Mouse (Mus musculus) limb, embryonic 15.5 days (tissue): ENCODE results near the gene Suz12. TPM values are rescaled to one million over a fixed set of nuclear protein-coding genes. Genes with fewer than 3 reads are reported as not detected.
A peak's percentile ranks its signal among the peaks of the same experiment; 100 is the strongest.

ENCODE experiments used
- ATAC-seq: fragments of 200-750 bp; cut with Nextera tagmentation; 2 replicates; pipeline ENCODE4 v1.8.0; 2017; ENCODE audit warnings: low read depth, moderate TSS enrichment; ENCODE audit not compliant: insufficient number of reproducible peaks, low FRiP score, low TSS enrichment
- H3K27ac ChIP-seq: fragments of 300-500 bp; sonication (generic); 2 replicates; pipeline ENCODE4 v1.5.1; 2015; ENCODE audit warnings: moderate library complexity, mild to moderate bottlenecking, inconsistent platforms
- H3K27me3 ChIP-seq: fragments of 300-500 bp; sonication (generic); 2 replicates; pipeline ENCODE4 v1.6.1; 2015; ENCODE audit warnings: inconsistent platforms
- H3K36me3 ChIP-seq: fragments of 300-500 bp; sonication (generic); 2 replicates; pipeline ENCODE4 v1.6.1; 2015; ENCODE audit warnings: inconsistent platforms
- H3K4me1 ChIP-seq: fragments of 300-500 bp; sonication (generic); 2 replicates; pipeline ENCODE4 v1.6.1; 2015; ENCODE audit warnings: inconsistent platforms
- H3K4me2 ChIP-seq: fragments of 300-500 bp; sonication (generic); 2 replicates; pipeline ENCODE4 v1.6.1; 2015; ENCODE audit warnings: mild to moderate bottlenecking, inconsistent platforms
- H3K4me3 ChIP-seq: fragments of 300-500 bp; sonication (generic); 2 replicates; pipeline ENCODE4 v1.5.1; 2015; ENCODE audit warnings: mild to moderate bottlenecking, inconsistent platforms
- H3K9ac ChIP-seq: fragments of 300-500 bp; sonication (generic); 2 replicates; pipeline ENCODE4 v1.6.1; 2015; ENCODE audit warnings: inconsistent platforms
- H3K9me3 ChIP-seq: fragments of 300-500 bp; sonication (generic); 2 replicates; pipeline ENCODE4 v1.6.1; 2016; ENCODE audit warnings: inconsistent platforms
- WGBS: fragments of 180-500 bp; shearing (Covaris S2); methylation state at CpG from one replicate; pipeline ENCODE4 v1.1.7; 2015; 5-methylcytosine and 5-hydroxymethylcytosine counted together
- polyA plus RNA-seq: library from polyadenylated mRNA; unstranded; fragments of >200 nt; fragmentation: Nextera tagmentation; extraction: Ambion mirVana; gene quantifications from 2 replicates; pipeline ENCODE4 v1.2.1, GENCODE M21; 2015

The Suz12 gene
- polyA plus RNA-seq, result 13.2 and 17.3 TPM in 2 replicates

DNA sequence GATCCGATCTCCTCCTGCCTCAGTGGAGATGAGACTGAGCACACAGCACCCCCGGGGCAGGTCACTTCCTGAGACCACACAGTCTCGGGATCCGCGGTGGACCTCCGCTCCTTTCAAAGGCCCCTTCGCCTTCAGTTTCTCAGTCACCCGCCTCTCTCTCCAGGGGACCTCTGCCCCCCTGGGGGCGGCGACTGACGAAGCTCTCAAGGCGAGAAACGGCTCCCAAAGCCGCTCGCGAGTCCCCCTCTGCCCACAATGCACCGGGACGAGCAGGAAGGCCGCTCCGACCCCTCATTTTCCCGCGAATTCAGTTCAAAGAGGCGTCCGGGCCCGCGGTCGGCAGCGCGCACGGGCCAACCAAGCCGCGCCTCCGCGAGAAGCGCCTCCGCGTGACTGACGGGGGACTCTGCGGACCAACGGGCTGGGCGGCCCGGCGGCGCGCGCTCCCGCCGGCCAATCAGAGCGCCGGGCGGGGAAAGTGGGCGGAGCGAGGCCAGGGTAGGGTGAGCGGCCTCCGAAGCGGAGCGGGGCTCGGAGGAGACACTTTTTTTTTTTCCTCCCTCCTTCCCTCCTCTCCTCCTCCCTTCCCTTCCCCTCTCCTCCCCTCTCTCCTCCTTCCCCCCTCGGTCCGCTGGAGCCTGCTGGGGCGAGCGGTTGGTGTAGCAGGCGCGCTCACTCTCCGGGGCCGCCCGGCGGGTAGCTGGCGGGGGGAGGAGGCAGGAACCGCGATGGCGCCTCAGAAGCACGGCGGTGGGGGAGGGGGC, at the start of gene Suz12:
Suz12 (plus strand) TSS at position 515 of the 764 bp plus-strand sequence.
- H3K4me3 ChIP-seq, result peak within 1 kb of the TSS; percentile 95
- H3K27me3 ChIP-seq, result no peaks in the 10 kb centered on the region
- peak; percentile 97 for ATAC-seq
- WGBS, result under 1% methylated on average over 61 of the region's 74 CpGs
- H3K9ac ChIP-seq, result peak within 1 kb of the TSS; percentile 94
- H3K4me1 ChIP-seq, result peaks cover 4% of the 10 kb centered on the region
- peaks cover 3% of the 10 kb centered on the region; the same call in 1 of the 2 replicates for H3K36me3 ChIP-seq
- H3K27ac ChIP-seq, result peak within 1 kb of the TSS; percentile 99
- peak within 1 kb of the TSS; percentile 84 for H3K4me2 ChIP-seq
- no peaks in the 10 kb centered on the region for H3K9me3 ChIP-seq

DNA sequence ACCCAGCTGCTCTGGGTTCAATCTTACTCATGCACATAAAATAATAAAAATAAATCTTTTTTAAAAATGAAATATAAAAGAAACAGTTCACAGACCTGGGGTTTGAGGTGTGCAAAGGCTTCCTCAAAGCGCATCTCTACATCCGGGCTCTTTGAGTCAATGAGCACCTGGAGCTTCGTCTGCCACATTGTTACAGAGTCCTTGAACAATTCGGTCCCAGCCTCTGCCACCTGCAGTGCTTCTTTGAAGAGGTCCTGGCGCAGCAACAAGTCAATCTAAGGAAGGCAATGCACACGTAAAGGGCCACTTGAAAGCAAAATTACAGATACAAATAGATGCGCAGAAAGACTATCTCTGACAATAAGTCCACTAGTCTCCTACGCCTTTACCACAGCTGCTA, 49.8 kb upstream of the Suz12 start:
- Histone ChIP-seq H3K4me2 (no peak overlapping the region), H3K4me3 (no peak overlapping the region), H3K4me1 (no peaks in the 10 kb centered on the region), H3K36me3 (peaks cover 72% of the 10 kb centered on the region), H3K27ac (no peak overlapping the region), H3K27me3 (no peaks in the 10 kb centered on the region), H3K9ac (no peak overlapping the region), H3K9me3 (no peaks in the 10 kb centered on the region)
- WGBS, result 94% methylated on average over 8 of the region's 8 CpGs
- no peak for ATAC-seq

DNA sequence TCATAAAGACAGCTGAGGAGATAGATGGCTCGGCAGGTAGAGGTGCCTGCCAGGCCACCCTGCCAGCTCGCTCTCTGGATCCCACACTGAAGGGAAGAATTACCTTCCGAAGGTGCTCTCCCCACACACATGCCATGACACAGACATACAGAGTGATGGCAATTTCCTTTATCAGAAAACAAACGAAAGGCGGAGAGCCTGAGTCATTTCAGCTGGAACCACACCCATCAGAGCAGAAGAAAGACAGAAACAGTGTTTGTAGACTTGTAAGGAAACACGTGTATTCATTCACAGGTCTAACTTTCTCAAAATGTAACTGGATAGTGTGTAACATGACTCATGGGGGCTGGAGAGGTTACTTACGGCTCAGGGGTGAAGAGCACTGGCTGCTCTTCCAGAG, 49.3 kb upstream of the Suz12 start:
- Histone ChIP-seq H3K27me3 (no peaks in the 10 kb centered on the region), H3K4me3 (no peak overlapping the region), H3K27ac (no peak overlapping the region), H3K4me1 (no peaks in the 10 kb centered on the region), H3K9me3 (no peaks in the 10 kb centered on the region), H3K36me3 (peaks cover 74% of the 10 kb centered on the region), H3K9ac (no peak overlapping the region), H3K4me2 (no peak overlapping the region)
- ATAC-seq, result no peak
- WGBS, result 83% methylated on average over 7 of the region's 7 CpGs

DNA sequence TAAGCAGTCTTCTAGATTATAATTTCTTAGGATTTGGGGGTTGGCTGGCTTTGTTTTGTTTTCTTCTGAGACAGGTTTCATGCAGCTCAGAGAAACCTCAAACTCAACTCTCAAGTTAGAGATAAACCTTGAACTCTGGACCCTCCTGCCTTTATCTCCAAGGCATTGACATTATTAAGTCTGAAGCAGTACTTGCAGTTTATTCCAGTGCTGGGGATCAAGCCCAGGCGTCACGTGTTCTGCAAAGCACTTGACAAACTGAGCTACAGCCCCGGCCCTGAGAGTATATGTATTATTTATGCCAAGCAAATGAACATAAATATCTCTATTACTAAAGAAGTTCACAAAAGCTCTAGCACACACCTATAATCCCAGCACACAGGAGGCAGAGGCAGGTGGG, 45.6 kb upstream of the Suz12 start:
- Histone ChIP-seq H3K36me3 (peaks cover 81% of the 10 kb centered on the region), H3K9me3 (no peaks in the 10 kb centered on the region), H3K4me3 (no peak overlapping the region), H3K27ac (no peak overlapping the region), H3K27me3 (no peaks in the 10 kb centered on the region), H3K9ac (no peak overlapping the region), H3K4me2 (no peak overlapping the region), H3K4me1 (no peaks in the 10 kb centered on the region)
- WGBS, result 94% methylated on average over 3 of the region's 3 CpGs
- ATAC-seq, result no peak

DNA sequence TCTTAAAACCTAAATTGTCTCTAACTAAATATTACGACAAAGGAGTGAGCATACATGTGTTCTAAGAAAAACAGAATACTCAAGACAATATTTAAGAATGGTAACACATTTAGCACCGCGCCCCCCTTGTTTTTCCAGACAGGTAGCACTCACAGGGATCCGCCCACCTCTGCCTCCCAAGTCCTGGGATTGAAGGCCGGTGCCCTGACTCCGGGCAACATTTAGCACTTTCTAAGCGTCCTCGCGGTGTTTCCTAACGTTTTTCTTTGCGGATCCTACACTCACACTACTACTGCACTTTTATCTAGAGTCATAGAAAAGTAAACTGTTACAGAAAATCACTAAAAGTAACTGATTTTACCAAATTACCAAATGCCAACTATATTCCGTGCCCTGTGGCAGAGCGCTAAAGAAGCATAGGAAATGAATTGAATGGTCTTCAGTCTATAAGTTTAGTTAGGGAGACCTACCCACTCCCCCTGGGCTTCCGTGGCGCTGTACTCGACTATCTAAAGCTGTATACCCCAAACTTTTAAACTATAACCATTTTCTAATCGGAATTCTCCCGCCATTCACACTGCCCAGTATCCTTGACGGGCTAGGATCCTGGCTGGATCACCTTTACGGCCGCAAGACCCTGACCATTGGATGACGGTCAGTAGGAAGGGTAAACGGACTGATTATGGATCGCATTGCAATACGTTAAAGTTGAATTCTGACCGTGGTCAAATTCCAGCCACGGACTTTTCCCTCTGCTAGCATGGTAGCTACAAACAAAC, 31.4 kb upstream of the Suz12 start:
- Histone ChIP-seq H3K9me3 (no peaks in the 10 kb centered on the region), H3K36me3 (peaks cover 31% of the 10 kb centered on the region), H3K9ac (peak overlapping the region; percentile 64), H3K27me3 (no peaks in the 10 kb centered on the region), H3K27ac (peak overlapping the region; percentile 81), H3K4me2 (peak overlapping the region; percentile 60), H3K4me1 (peaks cover 7% of the 10 kb centered on the region; the same call in 1 of the 2 replicates), H3K4me3 (peak overlapping the region; percentile 75)
- no peak for ATAC-seq
- whole genome bisulfite sequencing, result 6% methylated on average over 27 of the region's 27 CpGs

DNA sequence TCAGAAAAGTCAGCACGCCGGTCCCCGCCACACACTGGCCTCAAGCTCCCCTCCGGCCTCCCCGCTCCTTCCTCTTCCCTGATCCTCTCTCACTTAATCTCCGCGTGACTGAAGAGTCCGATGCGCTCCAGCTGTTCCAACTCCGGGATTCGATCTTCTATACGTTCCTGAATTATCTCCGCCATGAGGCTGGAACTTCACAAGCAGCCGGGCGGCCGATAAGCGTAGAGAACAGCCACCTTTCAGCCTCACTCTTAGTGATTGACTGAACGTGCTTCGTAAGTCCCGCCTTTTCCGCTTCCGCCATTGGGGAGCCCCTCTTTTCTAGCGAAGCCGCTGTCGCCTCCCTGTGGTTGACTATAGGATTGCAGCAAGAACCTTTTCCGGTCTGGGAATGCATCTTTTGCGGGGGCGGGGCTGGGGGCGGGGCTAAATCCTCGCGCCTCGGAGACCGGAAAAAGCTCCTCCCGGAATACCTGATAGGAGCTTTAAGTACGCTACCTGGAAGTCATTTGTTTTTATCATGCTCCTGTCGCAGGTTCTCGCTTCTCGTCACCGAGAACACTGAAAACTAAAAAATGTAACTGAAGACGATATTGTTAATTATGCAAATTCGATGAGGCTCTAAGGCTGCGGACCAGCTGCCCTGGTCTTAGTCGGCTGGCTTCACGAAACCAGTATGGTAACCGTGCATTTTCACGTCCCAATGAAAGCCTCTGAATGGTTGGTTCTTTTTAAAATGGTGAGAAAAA, 30.6 kb upstream of the Suz12 start, which contains the start of gene Utp6:
Utp6 (minus strand) TSS at position 266 of the 752 bp plus-strand sequence.
- Histone ChIP-seq H3K4me3 (peak within 1 kb of the TSS; percentile 75), H3K27me3 (no peaks in the 10 kb centered on the region), H3K27ac (peak within 1 kb of the TSS; percentile 81), H3K4me2 (peak within 1 kb of the TSS; percentile 60), H3K36me3 (peaks cover 24% of the 10 kb centered on the region), H3K9me3 (no peaks in the 10 kb centered on the region), H3K9ac (peak within 1 kb of the TSS; percentile 64), H3K4me1 (peaks cover 7% of the 10 kb centered on the region; the same call in 1 of the 2 replicates)
- under 1% methylated on average over 46 of the region's 46 CpGs for WGBS
- ATAC-seq, result peak; percentile 87

DNA sequence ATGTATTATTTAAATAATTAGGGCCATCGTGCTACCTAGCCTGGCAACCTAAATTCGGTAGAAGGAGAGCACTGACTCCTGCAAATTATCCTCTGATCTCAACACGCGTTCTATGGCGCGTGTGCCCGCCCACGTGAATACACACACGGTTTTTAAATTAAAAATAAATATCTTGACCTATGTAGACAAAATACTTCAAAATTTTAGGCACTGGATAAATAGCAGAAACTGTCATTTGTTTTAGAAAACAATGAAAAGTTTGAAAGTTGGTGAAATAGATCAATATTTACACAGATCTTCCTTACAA, 30.1 kb upstream of the Suz12 start:
- Histone ChIP-seq H3K27ac (peak overlapping the region; percentile 2; the same call in 1 of the 2 replicates), H3K9ac (peak overlapping the region; percentile 28; the same call in 1 of the 2 replicates)
- WGBS, result 4% methylated on average over 9 of the region's 9 CpGs

DNA sequence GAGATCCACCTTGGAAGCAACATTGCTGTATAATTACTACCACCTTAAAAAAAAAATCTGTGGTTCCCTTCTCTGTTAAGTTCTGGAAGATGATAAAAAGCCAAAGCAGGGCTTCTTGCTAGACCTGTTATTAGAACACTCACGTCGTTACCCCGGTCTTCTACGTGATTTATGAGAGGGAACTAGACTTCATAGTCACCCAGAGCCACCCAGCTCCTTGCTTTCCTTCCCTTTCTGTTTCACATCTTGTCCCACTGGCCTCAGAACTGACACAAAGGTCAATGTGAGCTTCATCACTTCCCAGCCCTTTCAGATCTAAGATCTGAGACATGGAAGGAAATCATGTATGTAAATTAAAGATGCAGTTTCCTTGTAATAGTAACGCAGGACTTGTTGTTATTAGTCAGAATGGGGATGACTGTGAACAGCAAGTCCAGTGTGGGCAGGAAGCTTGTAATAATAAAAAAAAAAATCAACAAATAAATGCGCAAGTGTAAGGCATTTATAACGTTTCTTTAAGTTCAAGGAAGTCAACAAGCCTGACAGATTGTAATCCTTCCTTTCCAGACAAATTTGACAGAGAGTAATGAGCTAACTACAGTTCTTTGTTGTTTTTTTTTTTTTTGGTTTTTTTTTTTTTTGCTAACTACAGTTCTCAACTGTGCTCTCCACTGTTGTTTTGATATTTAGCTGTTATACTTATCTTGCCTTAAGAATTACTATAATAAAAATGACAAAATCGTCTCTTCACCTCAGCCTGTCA, 29.5 kb upstream of the Suz12 start:
- Histone ChIP-seq H3K27ac (no peak overlapping the region), H3K4me1 (peaks cover 7% of the 10 kb centered on the region; the same call in 1 of the 2 replicates), H3K4me3 (peak overlapping the region; percentile 75; the same call in 1 of the 2 replicates), H3K36me3 (peaks cover 15% of the 10 kb centered on the region), H3K4me2 (peak overlapping the region; percentile 59; the same call in 1 of the 2 replicates), H3K9me3 (no peaks in the 10 kb centered on the region), H3K27me3 (no peaks in the 10 kb centered on the region), H3K9ac (no peak overlapping the region)
- WGBS, result 27% methylated on average over 8 of the region's 8 CpGs
- ATAC-seq, result no peak

More for the DNA sequence above, 30.1 kb upstream of the Suz12 start:
- H3K4me3 ChIP-seq, result peak overlapping the region; percentile 75
- H3K27me3 ChIP-seq, result no peaks in the 10 kb centered on the region
- H3K36me3 ChIP-seq, result peaks cover 20% of the 10 kb centered on the region
- peak overlapping the region; percentile 59 for H3K4me2 ChIP-seq
- no peaks in the 10 kb centered on the region for H3K9me3 ChIP-seq
- no peak for ATAC-seq
- peaks cover 7% of the 10 kb centered on the region; the same call in 1 of the 2 replicates for H3K4me1 ChIP-seq

DNA sequence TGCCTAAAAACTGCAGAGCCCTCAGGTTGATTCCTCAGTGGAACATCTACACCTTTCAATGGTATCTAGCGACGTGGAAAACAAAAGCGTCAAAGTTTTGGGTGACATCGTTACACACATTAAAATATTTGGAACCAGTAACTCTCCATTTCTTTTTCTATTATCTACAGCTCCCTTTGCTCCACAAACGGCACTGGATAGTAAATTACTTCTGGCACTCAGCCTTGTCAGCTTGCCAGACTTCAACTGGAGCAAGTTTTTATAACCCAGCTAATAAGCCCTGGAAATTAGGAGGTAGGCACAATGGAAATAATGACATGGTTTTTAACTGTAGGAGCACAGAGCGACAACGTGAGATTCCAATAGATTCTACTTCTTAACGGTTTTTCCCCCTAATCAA, 27.0 kb upstream of the Suz12 start:
- Histone ChIP-seq H3K27ac (no peak overlapping the region), H3K4me2 (0 out of 2 replicates have a peak overlapping the region, but pooled peaks have one; percentile 14), H3K27me3 (no peaks in the 10 kb centered on the region), H3K4me3 (no peak overlapping the region), H3K9ac (no peak overlapping the region), H3K4me1 (peaks cover 7% of the 10 kb centered on the region; the same call in 1 of the 2 replicates), H3K36me3 (no peaks in the 10 kb centered on the region), H3K9me3 (no peaks in the 10 kb centered on the region)
- ATAC-seq, result no peak
- WGBS, result 24% methylated on average over 8 of the region's 8 CpGs

DNA sequence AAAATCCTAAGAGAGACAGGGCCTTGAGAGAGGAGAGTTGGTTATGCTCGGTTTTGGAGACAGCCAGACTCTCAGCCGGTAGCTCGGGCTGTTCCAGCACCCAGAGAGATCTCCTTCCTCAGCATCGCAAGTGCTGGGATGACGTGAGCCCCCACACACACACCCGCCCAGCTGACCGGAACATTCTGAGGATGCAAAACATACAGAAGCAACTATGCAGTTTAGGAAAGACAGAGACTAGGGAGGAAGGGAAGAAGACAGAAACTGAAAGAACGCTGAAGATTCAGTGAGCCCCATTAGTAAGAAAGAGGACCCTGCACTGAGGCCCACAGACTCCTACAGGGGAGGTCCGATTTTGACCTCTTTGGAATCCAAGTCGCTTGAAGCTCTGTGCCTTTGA, 25.2 kb upstream of the Suz12 start:
- Histone ChIP-seq H3K9me3 (no peaks in the 10 kb centered on the region), H3K4me1 (no peaks in the 10 kb centered on the region), H3K27me3 (peaks cover 2% of the 10 kb centered on the region), H3K4me3 (no peak overlapping the region), H3K27ac (no peak overlapping the region), H3K4me2 (no peak overlapping the region), H3K36me3 (no peaks in the 10 kb centered on the region), H3K9ac (no peak overlapping the region)
- WGBS, result 78% methylated on average over 10 of the region's 10 CpGs
- no peak for ATAC-seq

DNA sequence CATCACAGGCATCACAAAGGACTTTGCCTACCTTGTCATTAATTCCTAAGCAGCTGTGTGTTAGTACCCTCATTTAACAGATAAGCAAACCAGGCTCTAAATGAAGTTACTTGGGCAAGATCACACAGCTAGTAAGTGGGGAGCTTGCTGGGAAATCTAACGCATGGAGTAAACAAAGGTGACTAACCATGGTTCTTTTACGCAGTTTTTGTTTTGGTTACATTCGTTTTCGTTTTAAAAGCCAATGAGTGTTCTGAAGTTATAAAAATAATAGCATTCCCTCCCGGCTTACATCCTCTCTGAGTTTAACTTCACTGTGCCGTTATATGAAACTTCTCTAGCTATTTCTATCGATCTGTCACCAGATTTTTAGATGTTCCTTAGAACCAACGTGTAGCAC, 19.8 kb upstream of the Suz12 start:
- no peaks in the 10 kb centered on the region for H3K36me3 ChIP-seq
- H3K27ac ChIP-seq, result no peak overlapping the region
- ATAC-seq, result no peak
- H3K4me1 ChIP-seq, result peaks cover 12% of the 10 kb centered on the region
- H3K9ac ChIP-seq, result no peak overlapping the region
- WGBS, result 9% methylated on average over 8 of the region's 8 CpGs
- H3K27me3 ChIP-seq, result peaks cover 22% of the 10 kb centered on the region
- no peaks in the 10 kb centered on the region for H3K9me3 ChIP-seq
- peak overlapping the region; percentile 87 for H3K4me2 ChIP-seq
- H3K4me3 ChIP-seq, result peak overlapping the region; percentile 50
